Mouse (Mus musculus) megakaryocyte, embryonic 14.5 days (primary cell): ENCODE measurements at regions not wholly inside any gene's neighbourhood (a gene's known extent, or its start where the extent isn't known, plus 50 kb on each side); places are given as distances from the start of the nearest gene placed in this dataset.

Source experiments
- H3K27me3 ChIP-seq: replicated peaks from 2 replicates; pipeline ENCODE3; 2012; ENCODE audit warnings: inconsistent platforms
- H3K36me3 ChIP-seq: replicated peaks from 2 replicates; pipeline ENCODE3; 2012; ENCODE audit warnings: low read length, inconsistent platforms, mixed read lengths
- H3K4me1 ChIP-seq: 2 replicates; pipeline ENCODE4 v1.6.1; 2012; ENCODE audit warnings: inconsistent platforms
- H3K4me3 ChIP-seq: replicated peaks from 2 replicates; pipeline ENCODE3; 2012; ENCODE audit warnings: moderate library complexity, mild to moderate bottlenecking, inconsistent platforms
- H3K9me3 ChIP-seq: 2 replicates; pipeline ENCODE4 v1.6.1; 2012; ENCODE audit warnings: inconsistent platforms
- FLI1 ChIP-seq: IDR thresholded peaks from 2 replicates; pipeline ENCODE4 v1.6.1; 2012; ENCODE audit warnings: low read length, inconsistent platforms, mixed read lengths
- GATA1 ChIP-seq: IDR thresholded peaks from 3 replicates; pipeline ENCODE4 v1.6.1; 2012; ENCODE audit warnings: mixed read lengths, low read length, inconsistent platforms, borderline replicate concordance

GRCm38 (mm10) chr14:25396990-25397531 lies 61.9 kb upstream of the Zmiz1 start:
- peaks cover 75% of the 10 kb centered on the region for H3K4me1 ChIP-seq
- H3K27me3 ChIP-seq: peaks cover 8% of the 10 kb centered on the region
- peak overlapping the region; percentile 65 for H3K4me3 ChIP-seq
- H3K9me3 ChIP-seq: no peaks in the 10 kb centered on the region
- TF ChIP-seq FLI1: no peak
- TF ChIP-seq GATA1: no peak
- H3K36me3 ChIP-seq: no peaks in the 10 kb centered on the region

- no peaks in the 10 kb centered on the region for H3K36me3 ChIP-seq
- H3K27me3 ChIP-seq: peaks cover 12% of the 10 kb centered on the region
- H3K4me1 ChIP-seq: peaks cover 78% of the 10 kb centered on the region
- H3K4me3 ChIP-seq: peak overlapping the region; percentile 30
- no peaks in the 10 kb centered on the region for H3K9me3 ChIP-seq
- TF ChIP-seq GATA1 (no peak), FLI1 (no peak)
Observed at GRCm38 (mm10) chr14:25397751-25398150, 61.2 kb upstream of the Zmiz1 start.

DNA sequence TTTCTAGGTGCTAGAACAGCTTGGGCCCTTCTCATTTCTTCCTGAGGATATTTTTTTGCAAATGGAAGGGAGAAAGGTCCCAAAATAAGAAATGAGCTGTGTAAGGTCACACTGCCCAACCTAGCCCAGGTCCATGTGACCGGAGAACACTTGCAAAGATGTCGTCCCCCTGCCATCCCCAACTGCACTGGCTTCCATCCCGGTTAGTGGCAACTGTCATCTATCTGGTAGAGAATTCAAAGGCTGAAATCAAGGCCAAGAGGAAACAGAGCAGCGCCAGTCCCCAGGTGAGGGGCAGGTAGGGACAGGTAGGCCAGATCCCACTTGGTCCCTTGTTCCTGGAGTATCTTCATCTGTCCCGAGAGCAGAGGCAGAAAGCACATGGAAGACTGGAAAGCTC lies 60.2 kb upstream of the Zmiz1 start:
- Histone ChIP-seq H3K4me1 (peaks cover 82% of the 10 kb centered on the region), H3K9me3 (no peaks in the 10 kb centered on the region), H3K36me3 (no peaks in the 10 kb centered on the region), H3K4me3 (no peak overlapping the region), H3K27me3 (peaks cover 14% of the 10 kb centered on the region)
- TF ChIP-seq GATA1 (no peak), FLI1 (no peak)

DNA sequence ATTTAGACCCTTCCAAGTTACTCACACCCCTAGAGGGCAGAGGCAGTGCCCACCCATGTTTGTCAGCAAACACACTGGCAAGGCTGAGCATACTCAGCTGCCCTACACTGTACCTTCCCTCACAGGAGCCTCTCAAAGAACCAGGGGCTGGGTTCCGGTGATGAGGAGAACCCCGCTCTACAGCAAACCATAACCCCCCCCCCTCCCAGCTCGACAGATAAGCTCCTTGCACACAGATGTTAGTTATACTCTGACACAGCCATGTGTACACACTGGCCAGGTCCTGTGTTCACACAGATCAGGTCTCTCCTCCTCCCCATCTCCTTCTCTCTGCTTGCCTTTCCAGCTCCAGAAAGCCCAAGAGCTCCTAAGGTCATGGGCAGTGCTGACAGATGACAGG lies 59.7 kb upstream of the Zmiz1 start:
- Histone ChIP-seq H3K36me3 (no peaks in the 10 kb centered on the region), H3K4me1 (peaks cover 85% of the 10 kb centered on the region)
- TF ChIP-seq FLI1: no peak
- no peak for TF ChIP-seq GATA1

GRCm38 (mm10) chr14:25401104-25401963 lies 57.7 kb upstream of the Zmiz1 start:
- Histone ChIP-seq H3K4me1 (peaks cover 78% of the 10 kb centered on the region), H3K36me3 (no peaks in the 10 kb centered on the region), H3K9me3 (no peaks in the 10 kb centered on the region), H3K4me3 (peak overlapping the region; percentile 72), H3K27me3 (peaks cover 20% of the 10 kb centered on the region)
- TF ChIP-seq GATA1 (no peak), FLI1 (no peak)

More for the DNA sequence above, 59.7 kb upstream of the Zmiz1 start:
- H3K9me3 ChIP-seq: no peaks in the 10 kb centered on the region
- peaks cover 17% of the 10 kb centered on the region for H3K27me3 ChIP-seq
- H3K4me3 ChIP-seq: no peak overlapping the region

DNA sequence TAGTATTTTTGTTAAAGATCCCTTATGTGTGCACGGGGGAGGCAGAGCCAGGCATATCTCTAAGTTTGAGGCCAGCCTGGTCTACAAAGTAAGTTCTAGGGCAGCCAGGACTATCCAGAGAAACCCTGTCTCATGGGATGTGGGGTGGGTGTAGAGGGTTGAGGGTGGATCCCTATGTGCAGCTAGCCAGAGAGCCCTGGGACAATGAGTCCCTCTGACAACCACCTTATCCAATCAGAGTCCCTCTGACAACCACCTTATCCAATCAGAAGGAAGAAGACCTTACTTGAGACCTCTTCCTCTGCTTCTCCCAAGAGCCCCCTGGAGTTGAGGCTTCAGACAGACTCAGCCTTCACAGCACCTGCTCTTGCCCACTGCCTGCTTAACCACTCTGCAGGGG lies 56.6 kb upstream of the Zmiz1 start:
- TF ChIP-seq GATA1: no peak
- Histone ChIP-seq H3K4me3 (no peak overlapping the region), H3K4me1 (peaks cover 67% of the 10 kb centered on the region), H3K36me3 (no peaks in the 10 kb centered on the region), H3K9me3 (no peaks in the 10 kb centered on the region), H3K27me3 (peaks cover 23% of the 10 kb centered on the region)

DNA sequence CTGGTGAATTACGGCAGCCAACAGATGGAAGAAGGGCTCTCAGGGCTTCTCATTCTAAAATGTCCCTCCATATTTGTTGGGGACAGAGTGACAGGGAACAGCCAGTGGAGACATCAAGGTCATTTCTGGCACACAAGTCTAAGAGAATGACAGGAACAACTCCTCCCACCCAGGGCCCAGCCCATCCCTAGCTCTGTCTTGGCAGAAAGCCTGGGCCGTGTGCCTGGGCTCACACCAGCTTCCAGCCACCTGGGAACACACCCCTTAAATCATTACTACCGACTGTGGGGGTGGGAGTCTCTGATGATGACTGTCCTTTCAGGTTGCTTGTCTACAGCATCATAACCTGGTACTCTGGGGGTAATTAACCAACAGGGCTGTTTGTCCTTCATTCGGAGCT lies 53.8 kb upstream of the Zmiz1 start:
- peaks cover 42% of the 10 kb centered on the region for H3K4me1 ChIP-seq

GRCm38 (mm10) chr14:25406059-25406458 lies 52.9 kb upstream of the Zmiz1 start:
- H3K4me1 ChIP-seq: peaks cover 34% of the 10 kb centered on the region
- TF ChIP-seq FLI1 (no peak), GATA1 (no peak)
- H3K9me3 ChIP-seq: no peaks in the 10 kb centered on the region
- H3K27me3 ChIP-seq: peaks cover 39% of the 10 kb centered on the region
- no peaks in the 10 kb centered on the region for H3K36me3 ChIP-seq
- no peak overlapping the region for H3K4me3 ChIP-seq

More for the DNA sequence above, 53.8 kb upstream of the Zmiz1 start:
- Histone ChIP-seq H3K27me3 (peaks cover 33% of the 10 kb centered on the region), H3K9me3 (no peaks in the 10 kb centered on the region), H3K4me3 (no peak overlapping the region), H3K36me3 (no peaks in the 10 kb centered on the region)
- TF ChIP-seq GATA1 (no peak), FLI1 (no peak)

DNA sequence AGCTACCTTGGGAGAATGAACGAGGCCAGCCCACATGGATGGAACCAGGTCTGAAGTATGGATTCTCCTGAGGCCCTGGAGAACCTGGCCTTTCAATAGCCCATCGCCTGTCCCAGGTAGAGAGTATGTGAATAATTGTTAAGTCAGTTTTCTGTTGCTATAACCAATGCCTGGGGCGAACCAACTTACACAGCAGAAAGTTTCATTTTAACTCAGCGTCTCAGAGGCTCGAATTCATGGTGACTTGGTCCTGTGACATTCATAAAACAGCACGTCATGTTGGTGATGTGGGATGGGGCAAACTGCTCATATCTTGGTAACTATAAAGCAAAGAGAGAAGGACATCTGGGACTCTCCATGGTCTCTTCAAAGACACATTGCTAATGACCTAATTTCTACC lies 52.4 kb upstream of the Zmiz1 start:
- Histone ChIP-seq H3K36me3 (no peaks in the 10 kb centered on the region), H3K27me3 (peaks cover 45% of the 10 kb centered on the region), H3K9me3 (no peaks in the 10 kb centered on the region), H3K4me1 (peaks cover 28% of the 10 kb centered on the region), H3K4me3 (no peak overlapping the region)
- no peak for TF ChIP-seq FLI1
- TF ChIP-seq GATA1: no peak

- no peaks in the 10 kb centered on the region for H3K36me3 ChIP-seq
- peaks cover 23% of the 10 kb centered on the region for H3K4me1 ChIP-seq
- peaks cover 48% of the 10 kb centered on the region for H3K27me3 ChIP-seq
- TF ChIP-seq GATA1: no peak
- TF ChIP-seq FLI1: no peak
- no peaks in the 10 kb centered on the region for H3K9me3 ChIP-seq
- H3K4me3 ChIP-seq: no peak overlapping the region
Observed at GRCm38 (mm10) chr14:25407111-25407510, 51.9 kb upstream of the Zmiz1 start.
